Mouse (Mus musculus) midbrain, embryonic 13.5 days (tissue): ENCODE data around the gene Pcca. TPM values are rescaled to one million over a fixed set of nuclear protein-coding genes. Genes with fewer than 3 reads are reported as not detected.
"Not testable (repeated sequence)": the region's sequence is repeated elsewhere in the genome, so short reads cannot be mapped to it uniquely, and the experiment has no call there.

Experiments
- ATAC-seq: fragments of 200-750 bp; cut with Nextera tagmentation; 2 replicates; pipeline ENCODE4 v1.8.0; 2017; ENCODE audit warnings: mild to moderate bottlenecking, moderate TSS enrichment, moderate library complexity
- H3K27ac ChIP-seq: fragments of 300-500 bp; sonication (generic); 2 replicates; pipeline ENCODE4 v1.5.1; 2015; ENCODE audit warnings: inconsistent platforms, mild to moderate bottlenecking, moderate library complexity
- H3K27me3 ChIP-seq: fragments of 300-500 bp; sonication (generic); 2 replicates; pipeline ENCODE4 v1.6.1; 2015; ENCODE audit warnings: mild to moderate bottlenecking, inconsistent platforms
- H3K36me3 ChIP-seq: fragments of 300-500 bp; sonication (generic); 2 replicates; pipeline ENCODE4 v1.6.1; 2015; ENCODE audit warnings: mild to moderate bottlenecking, inconsistent platforms
- H3K4me1 ChIP-seq: fragments of 300-500 bp; sonication (generic); replicated peaks from 2 replicates; pipeline ENCODE4 v1.6.1; 2015; ENCODE audit warnings: inconsistent platforms
- H3K4me2 ChIP-seq: fragments of 300-500 bp; sonication (generic); replicated peaks from 2 replicates; pipeline ENCODE4 v1.6.1; 2015; ENCODE audit warnings: moderate library complexity, mild to moderate bottlenecking, inconsistent platforms
- H3K4me3 ChIP-seq: fragments of 300-500 bp; sonication (generic); replicated peaks from 2 replicates; pipeline ENCODE4 v1.5.1; 2015; ENCODE audit warnings: mild to moderate bottlenecking, inconsistent platforms
- H3K9ac ChIP-seq: fragments of 300-500 bp; sonication (generic); replicated peaks from 2 replicates; pipeline ENCODE4 v1.6.1; 2015; ENCODE audit warnings: mild to moderate bottlenecking, inconsistent platforms
- H3K9me3 ChIP-seq: fragments of 300-500 bp; sonication (generic); 2 replicates; pipeline ENCODE4 v1.6.1; 2016; ENCODE audit warnings: mild to moderate bottlenecking, inconsistent platforms
- WGBS: fragments of 180-500 bp; shearing (Covaris S2); methylation state at CpG from one replicate; pipeline ENCODE4 v1.1.7; 2015; 5-methylcytosine and 5-hydroxymethylcytosine counted together
- polyA plus RNA-seq: library from polyadenylated mRNA; unstranded; fragments of >200 nt; fragmentation: Nextera tagmentation; extraction: Ambion mirVana; gene quantifications from 2 replicates; pipeline ENCODE4 v1.2.1, GENCODE M21; 2015

The Pcca gene
- polyA plus RNA-seq, 1 experiment from 2014 or later, result 27.4 TPM

GRCm38 (mm10) chr14:122574064-122574751 lies 40.1 kb downstream of the Pcca start:
- 91% methylated on average over 7 of the region's 7 CpGs for WGBS
- no peaks in the 10 kb centered on the region; the same call in 1 of the 2 replicates for H3K4me1 ChIP-seq
- no peak overlapping the region for H3K4me3 ChIP-seq
- no peak for ATAC-seq
- H3K27ac ChIP-seq, result no peak overlapping the region
- no peaks in the 10 kb centered on the region for H3K9me3 ChIP-seq
- no peaks in the 10 kb centered on the region for H3K27me3 ChIP-seq
- H3K36me3 ChIP-seq, result peaks cover 4% of the 10 kb centered on the region; the same call in 1 of the 2 replicates
- H3K4me2 ChIP-seq, result no peak overlapping the region
- no peak overlapping the region for H3K9ac ChIP-seq

- H3K4me3 ChIP-seq, result no peak overlapping the region
- ATAC-seq, result no peak
- 82% methylated on average over 4 of the region's 4 CpGs for WGBS
Observed at GRCm38 (mm10) chr14:122577816-122578215, 43.7 kb downstream of the Pcca start.

GRCm38 (mm10) chr14:122582057-122582456 lies 47.9 kb downstream of the Pcca start:
- Histone ChIP-seq H3K27me3 (no peaks in the 10 kb centered on the region), H3K4me1 (no peaks in the 10 kb centered on the region), H3K9me3 (no peaks in the 10 kb centered on the region), H3K27ac (no peak overlapping the region), H3K4me2 (no peak overlapping the region), H3K4me3 (no peak overlapping the region), H3K36me3 (peaks cover 4% of the 10 kb centered on the region; the same call in 1 of the 2 replicates), H3K9ac (no peak overlapping the region)
- ATAC-seq, result no peak
- 64% methylated on average over 4 of the region's 4 CpGs for WGBS

More at GRCm38 (mm10) chr14:122577816-122578215, 43.7 kb downstream of the Pcca start:
- no peak overlapping the region for H3K27ac ChIP-seq
- H3K4me1 ChIP-seq, result no peaks in the 10 kb centered on the region
- H3K4me2 ChIP-seq, result no peak overlapping the region
- H3K36me3 ChIP-seq, result peaks cover 4% of the 10 kb centered on the region; the same call in 1 of the 2 replicates
- H3K27me3 ChIP-seq, result no peaks in the 10 kb centered on the region
- no peaks in the 10 kb centered on the region for H3K9me3 ChIP-seq
- H3K9ac ChIP-seq, result no peak overlapping the region

GRCm38 (mm10) chr14:122582491-122583077 lies 48.5 kb downstream of the Pcca start:
- ATAC-seq, result no peak
- Histone ChIP-seq H3K4me1 (no peaks in the 10 kb centered on the region), H3K27ac (no peak overlapping the region), H3K9me3 (no peaks in the 10 kb centered on the region), H3K36me3 (peaks cover 4% of the 10 kb centered on the region; the same call in 1 of the 2 replicates), H3K9ac (no peak overlapping the region), H3K4me3 (no peak overlapping the region), H3K27me3 (no peaks in the 10 kb centered on the region), H3K4me2 (no peak overlapping the region)
- WGBS, result 48% methylated on average over 7 of the region's 7 CpGs

GRCm38 (mm10) chr14:122584087-122584486 lies 50.0 kb downstream of the Pcca start:
- WGBS, result 91% methylated on average over 2 of the region's 2 CpGs
- not testable (repeated sequence) for H3K9ac ChIP-seq, H3K36me3 ChIP-seq, ATAC-seq, H3K4me3 ChIP-seq, H3K4me2 ChIP-seq, H3K27ac ChIP-seq, H3K27me3 ChIP-seq, H3K9me3 ChIP-seq, H3K4me1 ChIP-seq

GRCm38 (mm10) chr14:122586942-122587341 lies 52.8 kb downstream of the Pcca start:
- no peaks in the 10 kb centered on the region for H3K36me3 ChIP-seq
- H3K27me3 ChIP-seq, result no peaks in the 10 kb centered on the region
- WGBS, result 94% methylated on average over 4 of the region's 4 CpGs
- H3K9ac ChIP-seq, result no peak overlapping the region
- H3K4me2 ChIP-seq, result no peak overlapping the region
- no peaks in the 10 kb centered on the region for H3K9me3 ChIP-seq
- H3K4me3 ChIP-seq, result no peak overlapping the region
- no peak overlapping the region for H3K27ac ChIP-seq
- ATAC-seq, result no peak
- no peaks in the 10 kb centered on the region for H3K4me1 ChIP-seq

GRCm38 (mm10) chr14:122597534-122597933 lies 63.4 kb downstream of the Pcca start:
- Histone ChIP-seq H3K4me3 (no peak overlapping the region), H3K27ac (no peak overlapping the region), H3K9me3 (no peaks in the 10 kb centered on the region), H3K27me3 (no peaks in the 10 kb centered on the region), H3K4me2 (no peak overlapping the region), H3K9ac (no peak overlapping the region), H3K36me3 (no peaks in the 10 kb centered on the region), H3K4me1 (no peaks in the 10 kb centered on the region)
- no peak for ATAC-seq
- 90% methylated on average over 5 of the region's 5 CpGs for WGBS

- no peaks in the 10 kb centered on the region for H3K4me1 ChIP-seq
- H3K9ac ChIP-seq, result no peak overlapping the region
- no peaks in the 10 kb centered on the region for H3K27me3 ChIP-seq
- no peaks in the 10 kb centered on the region for H3K9me3 ChIP-seq
- H3K4me3 ChIP-seq, result no peak overlapping the region
- WGBS, result 96% methylated on average over 2 of the region's 2 CpGs
- no peak for ATAC-seq
- H3K4me2 ChIP-seq, result no peak overlapping the region
- H3K27ac ChIP-seq, result no peak overlapping the region
- H3K36me3 ChIP-seq, result no peaks in the 10 kb centered on the region
Observed at GRCm38 (mm10) chr14:122598802-122599201, 64.7 kb downstream of the Pcca start.

- 73% methylated on average over 9 of the region's 9 CpGs for WGBS
- no peaks in the 10 kb centered on the region for H3K27me3 ChIP-seq
- no peak overlapping the region for H3K27ac ChIP-seq
- H3K4me1 ChIP-seq, result no peaks in the 10 kb centered on the region
- no peaks in the 10 kb centered on the region for H3K9me3 ChIP-seq
- H3K9ac ChIP-seq, result no peak overlapping the region
- no peak overlapping the region for H3K4me3 ChIP-seq
- H3K4me2 ChIP-seq, result no peak overlapping the region
- H3K36me3 ChIP-seq, result no peaks in the 10 kb centered on the region
- ATAC-seq, result no peak
Observed at GRCm38 (mm10) chr14:122599839-122600238, 65.7 kb downstream of the Pcca start.

GRCm38 (mm10) chr14:122602701-122603100 lies 68.6 kb downstream of the Pcca start:
- Histone ChIP-seq H3K36me3 (no peaks in the 10 kb centered on the region), H3K27me3 (no peaks in the 10 kb centered on the region), H3K9me3 (no peaks in the 10 kb centered on the region), H3K27ac (no peak overlapping the region), H3K4me2 (no peak overlapping the region), H3K9ac (no peak overlapping the region), H3K4me3 (no peak overlapping the region), H3K4me1 (no peaks in the 10 kb centered on the region)
- ATAC-seq, result no peak
- WGBS, result 76% methylated on average over 2 of the region's 2 CpGs

GRCm38 (mm10) chr14:122606499-122606898 lies 72.4 kb downstream of the Pcca start:
- H3K9me3 ChIP-seq, result no peaks in the 10 kb centered on the region
- no peaks in the 10 kb centered on the region for H3K4me1 ChIP-seq
- peak; percentile 68; the same call in 1 of the 2 replicates for ATAC-seq
- H3K4me2 ChIP-seq, result no peak overlapping the region
- no peak overlapping the region for H3K27ac ChIP-seq
- no peak overlapping the region for H3K9ac ChIP-seq
- WGBS, result 66% methylated on average over 1 of the region's 1 CpGs
- H3K36me3 ChIP-seq, result no peaks in the 10 kb centered on the region
- no peak overlapping the region for H3K4me3 ChIP-seq
- H3K27me3 ChIP-seq, result no peaks in the 10 kb centered on the region

GRCm38 (mm10) chr14:122607456-122607855 lies 73.3 kb downstream of the Pcca start:
- H3K4me1 ChIP-seq, result no peaks in the 10 kb centered on the region
- no peaks in the 10 kb centered on the region for H3K36me3 ChIP-seq
- no peaks in the 10 kb centered on the region for H3K9me3 ChIP-seq
- 89% methylated on average over 4 of the region's 4 CpGs for WGBS
- no peaks in the 10 kb centered on the region for H3K27me3 ChIP-seq
- H3K27ac ChIP-seq, result no peak overlapping the region
- no peak for ATAC-seq
- H3K4me3 ChIP-seq, result no peak overlapping the region
- no peak overlapping the region for H3K9ac ChIP-seq
- no peak overlapping the region for H3K4me2 ChIP-seq
